Mouse (Mus musculus): ENCODE measurements around the gene Ephx3. TPM values are rescaled to one million over a fixed set of nuclear protein-coding genes. Genes with fewer than 3 reads are reported as not detected.

The Ephx3 gene
- total and polyA plus RNA-seq, 3 experiments: 0.24 to 0.30 TPM; not detected in 1

DNA sequence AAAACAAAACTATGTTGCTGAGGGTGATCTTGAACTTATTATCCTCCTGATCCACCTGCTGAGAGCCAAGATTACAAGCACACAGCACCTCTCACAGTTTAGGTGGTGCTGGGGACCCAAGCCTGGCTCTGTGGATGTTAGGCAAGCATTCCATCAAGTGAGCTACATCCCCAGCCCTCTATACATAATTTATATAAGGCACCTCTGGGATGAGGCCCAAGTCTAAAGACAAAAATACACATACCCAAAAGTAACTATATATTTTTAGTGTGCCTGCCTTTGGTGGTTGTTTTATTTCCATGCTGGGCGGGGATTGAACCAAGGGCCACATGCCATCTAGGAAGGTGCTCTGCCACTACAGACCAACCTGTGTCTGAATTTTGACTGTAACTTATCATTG lies 47.1 kb downstream of the Ephx3 start:
- Histone ChIP-seq H3K4me1 (ENCODE audit: control insufficient read depth in 1 of 2, insufficient read depth in 2 of 2) (peaks cover 2 to 14% of the 10 kb centered on the region in 2 experiments; a peak in 2 of 4 replicates), H3K27me3 (replicated peaks) (peaks cover 41% of the 10 kb centered on the region), H3K79me2 (replicated peaks; ENCODE audit: control insufficient read depth, extremely low read depth, insufficient read depth, poor library complexity, severe bottlenecking) (no peaks in the 10 kb centered on the region), H3K4me2 (ENCODE audit: insufficient read depth, low read depth, poor library complexity, severe bottlenecking) (no peak overlapping the region), H3K4me3 (replicated peaks in 1 of 3; ENCODE audit: low read depth in 2 of 3, low read length in 2 of 3, poor library complexity in 1 of 3) (no peak overlapping the region), H3K36me3 (replicated peaks in 1 of 2; ENCODE audit: control insufficient read depth in 1 of 2, insufficient read depth in 1 of 2, low read length in 1 of 2) (no peaks in the 10 kb centered on the region), H3K9me3 (replicated peaks; ENCODE audit: low read length) (no peaks in the 10 kb centered on the region), H3K27ac (ENCODE audit: insufficient read depth, low read depth) (no peak overlapping the region), H3K9ac (ENCODE audit: insufficient read depth, low read depth) (no peak overlapping the region)
- dilution Hi-C loops (cut with MboI; ENCODE audit: extremely low pct_ligation_motif_present, extremely low pct_unique_long_range_greater_than_20kb, low sequenced_read_pairs) (no loop called here), in situ Hi-C loops (cut with MboI; ENCODE audit: low pct_ligation_motif_present, low pct_unique_long_range_greater_than_20kb, low sequenced_read_pairs) (loop anchor here (10.0 to 25.0 kb wide), 2 partner anchors 63 to 345 kb away; no protein-coding TSS in a partner anchor)
- TF ChIP-seq SMC3 (IDR thresholded peaks at IDR 0.05; ENCODE audit: low read depth, low read length) (no peak), MAX (IDR thresholded peaks at IDR 0.05; ENCODE audit: low read length) (no peak), TBP (conservative IDR thresholded peaks at IDR 0.05; ENCODE audit: low read depth, low read length) (no peak), IRF4 (IDR thresholded peaks at IDR 0.05; ENCODE audit: low read depth, low read length) (no peak), CHD1 (IDR thresholded peaks at IDR 0.05; ENCODE audit: low read depth, low read length) (no peak), USF1 (IDR thresholded peaks at IDR 0.05; ENCODE audit: low read depth, low read length) (no peak), CHD2 (IDR thresholded peaks at IDR 0.05; ENCODE audit: low read length) (no peak)
- no peak for DNase-seq (ENCODE audit: extremely low read depth)

Other genes with a start within 250 kb of the Ephx3 start
- gene Rrp1b, start 153.4 kb downstream of the Ephx3 start, total RNA-seq (2012; rRNA removed): 76.7 and 99.1 TPM in 2 replicates
- 60.9 and 72.4 TPM in 2 replicates for gene Rrp1b, start 153.4 kb downstream of the Ephx3 start, total RNA-seq (2014; rRNA removed)
- gene Rrp1b, start 153.4 kb downstream of the Ephx3 start, polyA plus RNA-seq (2012; ENCODE audit: insufficient read length, low read depth): 149 and 151 TPM in 2 replicates
- gene Hsf2bp, start 153.2 kb downstream of the Ephx3 start, total RNA-seq (2012; rRNA removed): 0.34 and 0.67 TPM in 2 replicates
- 0.75 and 1.2 TPM in 2 replicates for gene Hsf2bp, start 153.2 kb downstream of the Ephx3 start, total RNA-seq (2014; rRNA removed)
- gene Hsf2bp, start 153.2 kb downstream of the Ephx3 start, polyA plus RNA-seq (2012; ENCODE audit: insufficient read length, low read depth): 1.0 and 1.4 TPM in 2 replicates
- gene Notch3, start 22.7 kb downstream of the Ephx3 start, total RNA-seq (2012; rRNA removed): 0.08 and 0.17 TPM in 2 replicates
- not detected in 2 replicates for gene Notch3, start 22.7 kb downstream of the Ephx3 start, total RNA-seq (2014; rRNA removed)
- gene Notch3, start 22.7 kb downstream of the Ephx3 start, polyA plus RNA-seq (2012; ENCODE audit: insufficient read length, low read depth): not detected in 2 replicates
- gene Brd4, start 95.2 kb upstream of the Ephx3 start, total RNA-seq (2012; rRNA removed): 17.5 and 19.1 TPM in 2 replicates
- 4.8 and 6.3 TPM in 2 replicates for gene Brd4, start 95.2 kb upstream of the Ephx3 start, total RNA-seq (2014; rRNA removed)
- gene Brd4, start 95.2 kb upstream of the Ephx3 start, polyA plus RNA-seq (2012; ENCODE audit: insufficient read length, low read depth): 68.1 and 68.5 TPM in 2 replicates
- gene Akap8, start 131.7 kb upstream of the Ephx3 start, total RNA-seq (2012; rRNA removed): 62.5 and 85.8 TPM in 2 replicates
- 75.2 and 80.2 TPM in 2 replicates for gene Akap8, start 131.7 kb upstream of the Ephx3 start, total RNA-seq (2014; rRNA removed)
- gene Akap8, start 131.7 kb upstream of the Ephx3 start, polyA plus RNA-seq (2012; ENCODE audit: insufficient read length, low read depth): 146 and 174 TPM in 2 replicates
- 32.0 and 41.4 TPM in 2 replicates for gene Akap8l, start 161.1 kb upstream of the Ephx3 start, total RNA-seq (2012; rRNA removed)
- 29.6 and 30.1 TPM in 2 replicates for gene Akap8l, start 161.1 kb upstream of the Ephx3 start, total RNA-seq (2014; rRNA removed)
- gene Akap8l, start 161.1 kb upstream of the Ephx3 start, polyA plus RNA-seq (2012; ENCODE audit: insufficient read length, low read depth): 43.4 and 51.2 TPM in 2 replicates
- gene Wiz, start 199.9 kb upstream of the Ephx3 start, total RNA-seq (2012; rRNA removed): 4.4 and 4.5 TPM in 2 replicates
- gene Wiz, start 199.9 kb upstream of the Ephx3 start, total RNA-seq (2014; rRNA removed): 1.0 and 1.2 TPM in 2 replicates
- 20.4 and 25.4 TPM in 2 replicates for gene Wiz, start 199.9 kb upstream of the Ephx3 start, polyA plus RNA-seq (2012; ENCODE audit: insufficient read length, low read depth)
- gene Rasal3, start 214.0 kb upstream of the Ephx3 start, total RNA-seq (2012; rRNA removed): 27.5 and 40.5 TPM in 2 replicates
- 18.1 and 18.6 TPM in 2 replicates for gene Rasal3, start 214.0 kb upstream of the Ephx3 start, total RNA-seq (2014; rRNA removed)
- 77.6 and 83.2 TPM in 2 replicates for gene Rasal3, start 214.0 kb upstream of the Ephx3 start, polyA plus RNA-seq (2012; ENCODE audit: insufficient read length, low read depth)
- 1.2 and 2.0 TPM in 2 replicates for gene Pglyrp2, start 234.6 kb upstream of the Ephx3 start, total RNA-seq (2012; rRNA removed)
- 3.5 and 4.1 TPM in 2 replicates for gene Pglyrp2, start 234.6 kb upstream of the Ephx3 start, total RNA-seq (2014; rRNA removed)
- 4.1 and 5.8 TPM in 2 replicates for gene Pglyrp2, start 234.6 kb upstream of the Ephx3 start, polyA plus RNA-seq (2012; ENCODE audit: insufficient read length, low read depth)